8 mouse cellular contexts compared by ENCODE assay signal in the genomic region with DNA sequence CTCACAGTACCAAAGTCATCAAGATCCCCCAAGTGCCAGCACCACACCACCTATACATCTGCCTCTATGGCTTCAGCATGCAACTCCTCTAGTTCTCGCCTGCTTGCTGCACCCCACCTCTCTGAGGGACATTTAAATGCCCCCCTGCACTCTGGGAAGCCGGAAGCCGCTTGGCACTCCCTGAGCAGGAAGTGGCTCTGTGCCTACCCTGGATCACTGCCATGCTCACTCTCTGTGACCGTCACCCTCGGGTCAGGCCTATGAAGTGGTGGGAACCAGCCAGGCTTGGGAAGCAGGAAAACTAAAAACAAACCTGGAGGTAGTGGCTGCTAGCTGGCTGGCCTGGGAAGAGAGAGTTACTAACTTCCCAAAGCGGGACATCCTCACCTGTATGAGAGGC.
DNase-seq lines count a peak whose midpoint lies in the region; ATAC-seq lines count a peak whose summit lies in the region.
"Had no signal": no experiment of that assay in that cellular context is flagged by ENCODE, and none has a peak within 500 bp of the region (broad histone marks: within the 10 kb centered on the region; RNA-seq: fewer than 3 reads in every experiment).

No protein-coding gene starts in this region.

- peaks cover 28% of the 10 kb centered on the region for H3K4me1 ChIP-seq in hindbrain, embryonic 15.5 days (replicated peaks)
- H3K4me1 ChIP-seq in hindbrain, embryonic 11.5 days (replicated peaks; ENCODE audit: control insufficient read depth, insufficient read depth, low read length), result peaks cover 5% of the 10 kb centered on the region
- H3K4me1 ChIP-seq in brown adipose tissue, adult 24 weeks (ENCODE audit: control insufficient read depth, insufficient read depth, insufficient read length, low read length), result peaks cover 64% of the 10 kb centered on the region

- no peak overlapping the region for H3K9ac ChIP-seq in hindbrain, embryonic 15.5 days
- H3K9ac ChIP-seq in hindbrain, embryonic 11.5 days (ENCODE audit: low read depth, low read length), result no peak overlapping the region
- H3K9ac ChIP-seq: liver, embryonic 13.5 days had no signal

- 61% methylated on average over 6 of the region's 6 CpGs for WGBS in hindbrain, embryonic 15.5 days
- WGBS in hindbrain, embryonic 11.5 days, result 86% methylated on average over 6 of the region's 6 CpGs

- DNase-seq in hindbrain, embryonic 11.5 days (ENCODE audit: low spot score), result no peak
- DNase-seq in kidney, adult 18-20 months, result peak; percentile 80
- peak; percentile 48 for DNase-seq in naive thymus-derived CD4-positive, alpha-beta T cell, adult 2 months (ENCODE audit: low read depth)
- no peak for DNase-seq in left cerebral cortex, postnatal 36 days (ENCODE audit: low spot score in 2 of 2)
- DNase-seq in layer of hippocampus, postnatal 25 days (ENCODE audit: extremely low spot score in 1 of 2, low spot score in 1 of 2), result no peak
- DNase-seq: liver, embryonic 13.5 days had no signal

- ATAC-seq in hindbrain, embryonic 15.5 days (ENCODE audit: low FRiP score, low read depth), result no peak
- no peak for ATAC-seq in hindbrain, embryonic 11.5 days (ENCODE audit: low FRiP score)

- no peaks in the 10 kb centered on the region for H3K27me3 ChIP-seq in hindbrain, embryonic 15.5 days
- no peaks in the 10 kb centered on the region for H3K27me3 ChIP-seq in hindbrain, embryonic 11.5 days (ENCODE audit: control insufficient read depth, insufficient read depth, low read length)
- H3K27me3 ChIP-seq: liver, embryonic 13.5 days had no signal

- H3K27ac ChIP-seq in hindbrain, embryonic 15.5 days (replicated peaks), result peak overlapping the region; percentile 48; the same call in 1 of the 2 replicates
- no peak overlapping the region for H3K27ac ChIP-seq in hindbrain, embryonic 11.5 days (ENCODE audit: low read depth, low read length)
- H3K27ac ChIP-seq in brown adipose tissue, adult 24 weeks (replicated peaks; ENCODE audit: low read depth, low read length), result peak overlapping the region; percentile 32; the same call in 1 of the 2 replicates
- H3K27ac ChIP-seq: liver, embryonic 13.5 days had no signal

- intact Hi-C loops in left cerebral cortex, postnatal 36 days (cut with DNase I), result no loop called here

- no peak overlapping the region for H3K4me2 ChIP-seq in hindbrain, embryonic 15.5 days
- no peak overlapping the region for H3K4me2 ChIP-seq in hindbrain, embryonic 11.5 days (replicated peaks; ENCODE audit: low read depth, low read length)
- H3K4me2 ChIP-seq: liver, embryonic 13.5 days had no signal

- H3K36me3 ChIP-seq in hindbrain, embryonic 15.5 days, result no peaks in the 10 kb centered on the region
- no peaks in the 10 kb centered on the region for H3K36me3 ChIP-seq in hindbrain, embryonic 11.5 days (ENCODE audit: control insufficient read depth, insufficient read depth, low read length)
- H3K36me3 ChIP-seq: liver, embryonic 13.5 days had no signal

- H3K9me3 ChIP-seq in hindbrain, embryonic 15.5 days, result no peaks in the 10 kb centered on the region
- H3K9me3 ChIP-seq in hindbrain, embryonic 11.5 days (ENCODE audit: control insufficient read depth, low read length), result no peaks in the 10 kb centered on the region
- H3K9me3 ChIP-seq: liver, embryonic 13.5 days had no signal

- H3K4me3 ChIP-seq in hindbrain, embryonic 15.5 days, result no peak overlapping the region
- H3K4me3 ChIP-seq in hindbrain, embryonic 11.5 days (ENCODE audit: low read depth, low read length), result no peak overlapping the region
- no peak overlapping the region for H3K4me3 ChIP-seq in brown adipose tissue, adult 24 weeks (ENCODE audit: insufficient read depth, low read depth, low read length)
- H3K4me3 ChIP-seq: liver, embryonic 13.5 days had no signal

Comparison
In these comparisons a context has a peak if more than half of its experiments do, and no peak if none do; other contexts are left out.
1. DNase-seq: peak in kidney, adult 18-20 months (single experiment) and naive thymus-derived CD4-positive, alpha-beta T cell, adult 2 months (single experiment); none in hindbrain, embryonic 11.5 days (single experiment), left cerebral cortex, postnatal 36 days (0 of 2) and layer of hippocampus, postnatal 25 days (0 of 2).